Mouse (Mus musculus): ENCODE measurements at regions not wholly inside any gene's neighbourhood (a gene's known extent, or its start where the extent isn't known, plus 50 kb on each side); places are given as distances from the start of the nearest gene placed in this dataset.

- no peak for TF ChIP-seq EP300 (IDR thresholded peaks at IDR 0.05; ENCODE audit: insufficient read depth, low read depth, low read length)
- no peak for TF ChIP-seq POLR2A (IDR thresholded peaks at IDR 0.05; ENCODE audit: insufficient read depth, low read length)
- TF ChIP-seq CTCF (IDR thresholded peaks at IDR 0.05; ENCODE audit: low read depth, low read length), result no peak
- Histone ChIP-seq H3K9ac (ENCODE audit: low read depth, poor library complexity, severe bottlenecking) (no peak overlapping the region), H3K27ac (ENCODE audit: insufficient read depth, low read length) (no peak overlapping the region), H3K9me3 (replicated peaks; ENCODE audit: control insufficient read depth, insufficient read depth, low read length, poor library complexity, severe bottlenecking) (no peaks in the 10 kb centered on the region), H3K36me3 (ENCODE audit: control insufficient read depth, insufficient read depth, low read length, poor library complexity, severe bottlenecking) (no peaks in the 10 kb centered on the region), H3K4me3 (ENCODE audit: low read depth, low read length) (no peak overlapping the region), H3K27me3 (ENCODE audit: control insufficient read depth, insufficient read depth, low read length, poor library complexity, severe bottlenecking) (no peaks in the 10 kb centered on the region), H3K4me1 (ENCODE audit: control insufficient read depth, insufficient read depth, low read length) (no peaks in the 10 kb centered on the region)
Observed at GRCm38 (mm10) chr14:29784506-29784905, 62.8 kb upstream of the Cacna2d3 start.

DNA sequence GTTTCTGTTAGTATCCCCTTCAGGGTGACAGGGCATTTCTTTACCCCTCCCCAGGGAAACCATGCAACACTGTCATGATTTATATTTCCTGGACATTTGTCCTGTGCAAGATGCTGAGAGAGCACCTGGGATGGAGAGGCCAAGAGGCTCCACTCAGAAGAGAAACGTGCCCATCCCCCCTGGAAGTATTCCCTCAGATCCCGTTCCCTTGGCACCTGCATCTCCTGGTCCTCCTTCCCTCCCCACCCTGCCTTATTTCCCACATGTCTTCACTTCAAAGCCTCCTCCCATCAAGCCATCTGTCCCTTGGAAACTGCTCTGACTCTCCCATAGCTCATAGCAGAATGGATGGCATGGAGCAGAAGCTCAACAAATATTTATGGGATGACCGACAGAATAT lies 64.8 kb upstream of the Cacna2d3 start:
- Histone ChIP-seq H3K9ac (ENCODE audit: low read depth, poor library complexity, severe bottlenecking) (no peak overlapping the region), H3K27me3 (ENCODE audit: control insufficient read depth, insufficient read depth, low read length, poor library complexity, severe bottlenecking) (no peaks in the 10 kb centered on the region), H3K36me3 (ENCODE audit: control insufficient read depth, insufficient read depth, low read length, poor library complexity, severe bottlenecking) (no peaks in the 10 kb centered on the region), H3K27ac (ENCODE audit: insufficient read depth, low read length) (no peak overlapping the region), H3K9me3 (replicated peaks; ENCODE audit: control insufficient read depth, insufficient read depth, low read length, poor library complexity, severe bottlenecking) (no peaks in the 10 kb centered on the region), H3K4me1 (ENCODE audit: control insufficient read depth, insufficient read depth, low read length) (no peaks in the 10 kb centered on the region), H3K4me3 (ENCODE audit: low read depth, low read length) (no peak overlapping the region)
- TF ChIP-seq POLR2A (IDR thresholded peaks at IDR 0.05; ENCODE audit: insufficient read depth, low read length), result no peak
- TF ChIP-seq CTCF (IDR thresholded peaks at IDR 0.05; ENCODE audit: low read depth, low read length), result no peak
- no peak for TF ChIP-seq EP300 (IDR thresholded peaks at IDR 0.05; ENCODE audit: insufficient read depth, low read depth, low read length)

DNA sequence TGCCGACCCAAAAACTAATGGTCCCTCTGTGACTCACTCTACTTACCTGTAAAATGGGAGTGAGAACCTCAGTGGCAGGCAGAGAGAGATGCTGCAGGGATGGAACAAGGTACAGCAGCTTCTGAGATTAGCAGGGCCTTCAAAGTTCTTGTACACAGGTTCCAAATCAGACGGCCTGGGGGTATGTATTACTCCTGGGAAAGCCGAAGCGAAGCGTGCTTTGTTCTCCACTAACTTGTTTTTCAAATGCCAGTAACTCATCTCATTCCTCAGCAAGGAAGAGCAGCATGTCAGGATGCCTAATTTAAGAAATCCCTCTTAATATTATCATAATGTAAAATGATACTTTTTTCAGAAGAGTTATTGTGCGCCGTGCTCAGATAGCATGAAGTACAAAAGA lies 66.1 kb upstream of the Cacna2d3 start:
- no peaks in the 10 kb centered on the region for H3K27me3 ChIP-seq (ENCODE audit: control insufficient read depth, insufficient read depth, low read length, poor library complexity, severe bottlenecking)
- H3K36me3 ChIP-seq (ENCODE audit: control insufficient read depth, insufficient read depth, low read length, poor library complexity, severe bottlenecking), result no peaks in the 10 kb centered on the region
- H3K4me1 ChIP-seq (ENCODE audit: control insufficient read depth, insufficient read depth, low read length), result no peaks in the 10 kb centered on the region
- no peak overlapping the region for H3K9ac ChIP-seq (ENCODE audit: low read depth, poor library complexity, severe bottlenecking)
- H3K4me3 ChIP-seq (ENCODE audit: low read depth, low read length), result no peak overlapping the region
- TF ChIP-seq EP300 (IDR thresholded peaks at IDR 0.05; ENCODE audit: insufficient read depth, low read depth, low read length) (no peak), CTCF (IDR thresholded peaks at IDR 0.05; ENCODE audit: low read depth, low read length) (no peak), POLR2A (IDR thresholded peaks at IDR 0.05; ENCODE audit: insufficient read depth, low read length) (no peak)
- H3K27ac ChIP-seq (ENCODE audit: insufficient read depth, low read length), result no peak overlapping the region
- no peaks in the 10 kb centered on the region for H3K9me3 ChIP-seq (replicated peaks; ENCODE audit: control insufficient read depth, insufficient read depth, low read length, poor library complexity, severe bottlenecking)

DNA sequence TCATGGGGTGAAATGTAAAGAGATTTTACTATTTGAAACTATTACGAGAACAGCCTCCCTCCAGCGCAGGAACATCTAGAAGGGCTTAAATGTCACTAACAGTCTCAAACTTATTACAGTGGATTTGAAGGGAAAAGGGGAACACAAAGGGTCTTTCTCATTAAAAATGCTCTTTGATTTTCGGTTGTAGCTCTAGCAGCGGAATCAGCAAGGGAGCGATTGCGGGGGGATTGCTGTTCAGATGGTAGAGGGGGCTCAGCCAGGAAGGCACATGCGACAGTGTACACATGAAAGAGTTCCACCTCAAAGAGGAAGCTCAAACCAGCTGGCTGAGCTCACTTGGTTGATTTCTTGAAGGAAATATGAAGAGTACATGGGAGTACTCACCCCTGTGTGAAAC lies 66.7 kb upstream of the Cacna2d3 start:
- no peak overlapping the region for H3K9ac ChIP-seq (ENCODE audit: low read depth, poor library complexity, severe bottlenecking)
- H3K27ac ChIP-seq (ENCODE audit: insufficient read depth, low read length), result no peak overlapping the region
- H3K36me3 ChIP-seq (ENCODE audit: control insufficient read depth, insufficient read depth, low read length, poor library complexity, severe bottlenecking), result no peaks in the 10 kb centered on the region
- H3K4me3 ChIP-seq (ENCODE audit: low read depth, low read length), result no peak overlapping the region
- no peaks in the 10 kb centered on the region for H3K9me3 ChIP-seq (replicated peaks; ENCODE audit: control insufficient read depth, insufficient read depth, low read length, poor library complexity, severe bottlenecking)
- TF ChIP-seq POLR2A (IDR thresholded peaks at IDR 0.05; ENCODE audit: insufficient read depth, low read length) (no peak), EP300 (IDR thresholded peaks at IDR 0.05; ENCODE audit: insufficient read depth, low read depth, low read length) (no peak), CTCF (IDR thresholded peaks at IDR 0.05; ENCODE audit: low read depth, low read length) (no peak)
- no peaks in the 10 kb centered on the region for H3K4me1 ChIP-seq (ENCODE audit: control insufficient read depth, insufficient read depth, low read length)
- no peaks in the 10 kb centered on the region for H3K27me3 ChIP-seq (ENCODE audit: control insufficient read depth, insufficient read depth, low read length, poor library complexity, severe bottlenecking)

DNA sequence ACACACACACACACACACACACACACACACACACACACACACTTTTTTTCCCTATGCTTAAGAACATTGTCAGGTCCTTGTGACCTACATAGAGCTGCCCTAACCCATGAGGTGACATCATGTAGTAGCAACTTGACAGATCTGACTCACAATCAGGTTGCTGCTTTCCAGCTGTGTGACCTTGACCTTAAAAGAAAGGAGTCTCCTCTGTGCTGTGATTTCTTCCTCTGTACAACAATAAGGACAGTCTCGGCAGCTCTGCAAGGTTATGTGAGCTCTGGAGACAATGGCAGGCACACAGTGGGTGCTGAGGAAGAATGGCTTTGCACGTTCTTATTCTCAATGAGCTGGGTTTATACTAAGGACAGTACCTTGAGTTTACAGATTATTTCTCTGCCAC lies 73.7 kb upstream of the Cacna2d3 start:
- Histone ChIP-seq H3K4me1 (ENCODE audit: control insufficient read depth, insufficient read depth, low read length) (no peaks in the 10 kb centered on the region), H3K36me3 (ENCODE audit: control insufficient read depth, insufficient read depth, low read length, poor library complexity, severe bottlenecking) (no peaks in the 10 kb centered on the region), H3K9me3 (replicated peaks; ENCODE audit: control insufficient read depth, insufficient read depth, low read length, poor library complexity, severe bottlenecking) (no peaks in the 10 kb centered on the region), H3K27ac (ENCODE audit: insufficient read depth, low read length) (no peak overlapping the region), H3K4me3 (ENCODE audit: low read depth, low read length) (no peak overlapping the region), H3K27me3 (ENCODE audit: control insufficient read depth, insufficient read depth, low read length, poor library complexity, severe bottlenecking) (no peaks in the 10 kb centered on the region), H3K9ac (ENCODE audit: low read depth, poor library complexity, severe bottlenecking) (no peak overlapping the region)
- TF ChIP-seq POLR2A (IDR thresholded peaks at IDR 0.05; ENCODE audit: insufficient read depth, low read length) (no peak), CTCF (IDR thresholded peaks at IDR 0.05; ENCODE audit: low read depth, low read length) (no peak), EP300 (IDR thresholded peaks at IDR 0.05; ENCODE audit: insufficient read depth, low read depth, low read length) (peak; percentile 82)

- Histone ChIP-seq H3K9me3 (replicated peaks; ENCODE audit: control insufficient read depth, insufficient read depth, low read length, poor library complexity, severe bottlenecking) (no peaks in the 10 kb centered on the region), H3K4me1 (ENCODE audit: control insufficient read depth, insufficient read depth, low read length) (no peaks in the 10 kb centered on the region), H3K27me3 (ENCODE audit: control insufficient read depth, insufficient read depth, low read length, poor library complexity, severe bottlenecking) (no peaks in the 10 kb centered on the region), H3K4me3 (ENCODE audit: low read depth, low read length) (no peak overlapping the region), H3K36me3 (ENCODE audit: control insufficient read depth, insufficient read depth, low read length, poor library complexity, severe bottlenecking) (no peaks in the 10 kb centered on the region), H3K27ac (ENCODE audit: insufficient read depth, low read length) (no peak overlapping the region), H3K9ac (ENCODE audit: low read depth, poor library complexity, severe bottlenecking) (no peak overlapping the region)
- no peak for TF ChIP-seq EP300 (IDR thresholded peaks at IDR 0.05; ENCODE audit: insufficient read depth, low read depth, low read length)
- no peak for TF ChIP-seq CTCF (IDR thresholded peaks at IDR 0.05; ENCODE audit: low read depth, low read length)
- no peak for TF ChIP-seq POLR2A (IDR thresholded peaks at IDR 0.05; ENCODE audit: insufficient read depth, low read length)
Observed at GRCm38 (mm10) chr14:29796396-29796795, 74.7 kb upstream of the Cacna2d3 start.
